7 mouse cellular contexts compared by ENCODE assay signal in genomic region chr19:42201696-42202381, GRCm38 (mm10). TPM values are rescaled to one million over a fixed set of nuclear protein-coding genes. Genes with fewer than 3 reads are reported as not detected.
A peak's percentile ranks its signal among the peaks of the same experiment; 100 is the strongest.
DNase-seq lines count a peak whose midpoint lies in the region; ATAC-seq and TF ChIP-seq lines count a peak whose summit lies in the region.

Gene Sfrp5 (minus strand): TSS chr19:42202252.

- peak; percentile 49 for DNase-seq in ES-CJ7 (ENCODE audit: low read depth, low spot score)
- no peak for DNase-seq in gonadal fat pad, adult 2 months (ENCODE audit: low read depth)
- no peak for DNase-seq in thymus, postnatal 25 days
- DNase-seq in thymus, postnatal 36 days: no peak
- DNase-seq in gastrocnemius, postnatal 25 days: no peak

- H3K27ac ChIP-seq in limb, embryonic 13.5 days: no peak within 1 kb of the TSS

- TF ChIP-seq CTCF in E14TG2a.4 (conservative IDR thresholded peaks at IDR 0.05; ENCODE audit: low read length): no peak

- H3K4me1 ChIP-seq in E14TG2a.4 (replicated peaks; ENCODE audit: low read depth, low read length): peaks cover 51% of the 10 kb centered on the region
- H3K4me1 ChIP-seq in limb, embryonic 13.5 days: peaks cover 24% of the 10 kb centered on the region

- no peaks in the 10 kb centered on the region for H3K36me3 ChIP-seq in E14TG2a.4 (ENCODE audit: insufficient read depth, low read length)
- no peaks in the 10 kb centered on the region for H3K36me3 ChIP-seq in limb, embryonic 13.5 days

- no peak for ATAC-seq in limb, embryonic 13.5 days (ENCODE audit: low FRiP score, low read depth)

- peak within 1 kb of the TSS; percentile 43; the same call in 1 of the 2 replicates for H3K9ac ChIP-seq in limb, embryonic 13.5 days

- peak within 1 kb of the TSS; percentile 61 for H3K4me2 ChIP-seq in limb, embryonic 13.5 days (replicated peaks)

- H3K9me3 ChIP-seq in E14TG2a.4 (ENCODE audit: low read length): no peaks in the 10 kb centered on the region
- 0 out of 2 replicates have a peak, but pooled peaks cover 4% of the 10 kb centered on the region for H3K9me3 ChIP-seq in limb, embryonic 13.5 days

- 1% methylated on average over 59 of the region's 60 CpGs for WGBS in limb, embryonic 13.5 days

- peaks cover 72% of the 10 kb centered on the region for H3K27me3 ChIP-seq in E14TG2a.4 (ENCODE audit: insufficient read depth, low read length)
- H3K27me3 ChIP-seq in limb, embryonic 13.5 days: peaks cover 88% of the 10 kb centered on the region

- H3K4me3 ChIP-seq in E14TG2a.4 (replicated peaks; ENCODE audit: low read length): peak within 1 kb of the TSS; percentile 78
- peak within 1 kb of the TSS; percentile 39 for H3K4me3 ChIP-seq in limb, embryonic 13.5 days

RNA-seq across cellular contexts. Expression of gene Sfrp5, which starts in this region (rescaled TPM):
- polyA plus RNA-seq in gonadal fat pad, adult 2 months (2012; rRNA removed): 10.8 and 92.7 TPM in 2 replicates
- 1.8 and 2.4 TPM in 2 replicates for polyA plus RNA-seq in limb, embryonic 13.5 days (2015; fragmentation: Nextera tagmentation; extraction: Ambion mirVana)
- 1 to 10 TPM; 4.0 to 5.7 TPM for total RNA-seq in gastrocnemius, postnatal 25 days (2021)
